Mouse (Mus musculus) urinary bladder, postnatal 25 days (tissue): ENCODE data around the gene Smarcd1.
"Not testable (repeated sequence)": the region's sequence is repeated elsewhere in the genome, so short reads cannot be mapped to it uniquely, and the experiment has no call there.

ENCODE experiments used
- DNase-seq: peaks from one replicate; pipeline ENCODE4 v3.0.0; 2022; ENCODE audit warnings: low spot score

Gene Smarcd1

GRCm38 (mm10) chr15:99684156-99684555 is 17.8 kb upstream of the Smarcd1 start:
- no peak for DNase-seq

DNA sequence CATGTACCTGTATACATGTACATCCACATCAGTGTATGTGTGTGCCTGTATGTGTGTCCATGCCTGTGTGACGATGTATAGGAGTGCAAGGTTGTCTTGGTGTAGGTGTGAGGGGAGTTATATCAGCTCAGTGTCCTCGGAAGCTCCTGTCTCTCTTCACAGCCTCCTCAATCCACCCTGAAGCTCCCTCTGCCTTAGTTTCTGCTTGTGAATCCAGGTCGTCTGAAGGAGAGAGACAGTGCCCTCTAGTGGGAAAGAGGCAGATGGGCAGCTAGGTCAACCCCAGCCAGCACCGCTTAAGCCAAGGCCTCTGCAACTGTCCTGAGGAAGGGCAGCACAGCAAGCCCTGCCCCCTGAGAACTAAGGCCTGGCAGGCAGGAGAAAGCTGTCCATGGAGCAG is 13.2 kb upstream of the Smarcd1 start:
- no peak for DNase-seq

- DNase-seq = no peak
These were observed 11.0 kb upstream of the Smarcd1 start for GRCm38 (mm10) chr15:99690924-99691323.

GRCm38 (mm10) chr15:99691976-99692375 is 10.0 kb upstream of the Smarcd1 start:
- no peak for DNase-seq

DNA sequence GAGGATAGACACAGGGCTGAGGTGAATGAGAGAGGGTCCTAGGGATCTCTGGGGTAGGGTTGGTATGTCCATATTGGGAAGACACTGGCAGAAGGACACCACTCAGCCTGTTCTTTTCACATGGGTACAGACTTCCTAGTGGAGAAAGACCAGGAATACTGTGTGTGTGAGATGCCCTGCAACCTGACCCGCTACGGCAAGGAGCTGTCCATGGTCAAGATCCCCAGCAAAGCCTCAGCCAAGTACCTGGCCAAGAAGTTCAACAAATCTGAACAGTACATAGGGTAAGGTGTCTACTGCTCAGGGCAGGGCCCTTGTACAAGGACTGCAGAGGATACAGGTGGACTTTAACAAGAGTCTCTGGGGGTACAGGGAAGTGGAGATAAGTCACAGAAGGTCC is 4.6 kb upstream of the Smarcd1 start:
- DNase-seq = no peak

- DNase-seq = no peak
These were observed 3.3 kb upstream of the Smarcd1 start for GRCm38 (mm10) chr15:99698533-99699085.

- no peak for DNase-seq
These were observed 2.2 kb upstream of the Smarcd1 start for GRCm38 (mm10) chr15:99699715-99700114.

DNA sequence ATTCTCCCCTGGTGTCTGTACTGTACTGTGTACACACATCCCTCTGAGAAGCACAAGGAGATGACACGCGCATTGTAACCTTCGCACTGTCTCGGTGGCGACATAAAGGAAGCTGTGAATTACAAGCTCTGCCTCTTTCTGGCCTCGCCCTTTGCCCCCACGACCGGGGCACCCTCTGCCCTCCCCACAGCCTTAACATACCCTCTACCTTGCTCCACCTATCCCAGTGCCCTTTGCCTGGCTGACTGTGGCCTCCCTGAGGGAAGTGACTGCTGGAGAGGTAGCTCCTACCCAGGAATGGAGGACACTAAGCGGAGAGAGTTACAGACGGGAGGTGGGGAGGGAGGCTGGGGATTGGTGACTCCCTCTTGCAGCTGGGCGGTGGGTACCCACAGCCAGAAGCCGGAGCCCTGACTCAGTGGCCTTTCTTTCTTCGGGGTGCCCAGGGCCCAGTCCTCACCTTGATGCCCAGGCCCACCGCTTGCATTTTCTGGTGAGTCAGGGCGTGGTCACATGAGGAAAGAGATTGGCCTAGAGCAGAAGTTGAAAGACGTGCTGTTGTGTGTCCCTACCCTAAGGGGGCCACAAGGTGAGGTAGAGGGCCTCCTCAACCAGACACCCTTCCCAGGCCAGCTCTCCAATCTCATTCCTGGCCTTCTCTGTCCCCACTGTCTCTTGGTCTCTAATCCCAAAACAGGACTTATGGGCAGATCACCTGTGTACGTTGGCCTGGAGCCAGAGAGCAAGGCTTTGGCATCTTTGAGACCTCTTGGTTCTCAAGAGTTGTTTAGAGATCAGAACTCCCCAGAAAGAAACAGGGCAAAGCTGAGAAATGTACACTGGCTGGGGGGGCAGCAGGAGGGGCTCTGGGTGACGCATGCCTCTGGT is 1.5 kb upstream of the Smarcd1 start:
- no peak for DNase-seq

GRCm38 (mm10) chr15:99701640-99701998 is 310 bp upstream of the Smarcd1 start:
- DNase-seq = not testable (repeated sequence)

DNA sequence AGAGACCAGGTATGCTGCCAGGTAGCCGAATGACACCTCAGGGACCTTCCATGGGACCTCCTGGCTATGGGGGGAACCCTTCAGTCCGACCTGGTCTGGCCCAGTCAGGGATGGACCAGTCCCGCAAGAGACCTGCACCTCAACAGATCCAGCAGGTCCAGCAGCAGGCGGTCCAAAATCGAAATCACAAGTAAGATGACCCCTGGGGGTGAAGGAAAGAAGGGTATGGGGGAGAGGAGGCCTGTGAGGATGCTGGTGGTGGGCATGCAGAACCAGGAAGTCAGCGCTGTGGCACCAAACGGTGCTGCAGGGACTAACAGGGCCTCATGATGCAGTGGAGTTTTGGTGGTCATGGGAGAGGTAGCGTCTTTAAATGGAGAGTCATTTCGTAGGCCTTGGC is 1.2 kb downstream of the Smarcd1 start:
- DNase-seq = no peak

- no peak for DNase-seq
These were observed 1.7 kb downstream of the Smarcd1 start for GRCm38 (mm10) chr15:99703676-99704040.

- no peak for DNase-seq
These were observed 2.2 kb downstream of the Smarcd1 start for GRCm38 (mm10) chr15:99704041-99704681.

- no peak for DNase-seq
These were observed 3.0 kb downstream of the Smarcd1 start for GRCm38 (mm10) chr15:99704881-99705280.

- DNase-seq = peak; percentile 54
These were observed 3.6 kb downstream of the Smarcd1 start, which contains the start of gene Gm17349 for GRCm38 (mm10) chr15:99705440-99706048. TSS of gene Gm17349 (minus strand) at chr15:99705490.

DNA sequence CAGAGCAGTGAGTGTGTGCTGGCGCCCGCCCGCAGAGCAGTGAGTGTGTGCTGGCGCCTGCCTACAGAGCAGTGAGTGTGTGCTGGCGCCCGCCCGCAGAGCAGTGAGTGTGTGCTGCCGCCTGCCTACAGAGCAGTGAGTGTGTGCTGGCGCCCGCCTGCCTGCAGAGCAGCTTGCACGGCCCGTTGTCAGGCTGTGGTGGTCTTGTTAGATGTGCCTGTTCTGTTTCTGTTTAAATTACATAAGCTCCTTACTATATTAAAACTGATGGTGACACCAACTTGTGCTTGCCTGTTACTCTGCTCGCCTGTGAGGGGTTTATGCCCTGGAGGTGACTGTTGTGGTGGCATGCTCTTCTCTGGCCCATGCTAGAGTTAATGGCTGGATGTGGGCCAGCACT is 6.2 kb downstream of the Smarcd1 start:
- DNase-seq = no peak

DNA sequence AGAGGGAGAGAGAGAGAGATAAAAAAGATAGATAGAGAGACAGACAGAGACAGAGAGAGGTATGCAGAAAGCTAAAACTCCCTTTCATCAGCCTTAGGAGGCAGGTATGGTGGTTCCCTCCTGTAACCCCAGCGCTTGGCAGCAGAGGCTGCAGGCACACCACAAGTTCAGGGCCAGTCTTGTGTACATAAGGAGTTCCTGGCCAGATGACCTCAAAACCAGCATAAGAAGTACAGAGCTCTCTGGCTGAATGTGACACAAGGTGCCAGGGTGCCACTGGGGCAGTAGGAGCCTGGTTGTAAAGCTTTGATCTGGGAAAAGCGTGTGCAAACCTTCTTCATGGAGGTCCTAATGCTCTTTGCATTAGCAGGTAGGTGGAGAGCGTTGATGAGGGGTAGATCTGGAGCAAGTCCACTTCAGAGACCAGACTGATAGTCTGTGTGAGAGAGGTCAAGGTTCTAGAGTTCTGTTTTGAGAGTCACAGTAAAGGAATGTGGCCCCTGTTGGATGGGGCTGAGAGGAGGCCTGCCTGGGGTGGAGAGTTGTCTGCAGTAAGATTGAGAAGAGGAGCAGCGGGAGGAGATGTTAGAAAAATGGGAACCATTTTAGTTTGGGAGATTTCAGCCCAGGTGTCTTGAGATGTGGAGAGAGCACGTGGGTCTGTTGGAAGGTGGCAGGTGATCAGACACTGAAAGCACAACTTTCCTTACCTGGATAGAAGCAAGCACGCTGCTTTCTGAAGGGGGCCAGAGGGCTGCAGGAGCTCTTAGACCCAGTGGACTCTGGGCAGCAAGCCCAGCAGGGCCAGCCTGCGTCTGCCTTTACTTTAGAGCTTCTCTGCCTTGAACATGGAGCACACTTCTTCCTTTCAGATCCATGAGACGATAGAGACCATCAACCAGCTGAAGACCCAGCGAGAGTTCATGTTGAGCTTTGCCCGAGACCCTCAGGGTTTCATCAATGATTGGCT is 8.6 kb downstream of the Smarcd1 start:
- no peak for DNase-seq

DNA sequence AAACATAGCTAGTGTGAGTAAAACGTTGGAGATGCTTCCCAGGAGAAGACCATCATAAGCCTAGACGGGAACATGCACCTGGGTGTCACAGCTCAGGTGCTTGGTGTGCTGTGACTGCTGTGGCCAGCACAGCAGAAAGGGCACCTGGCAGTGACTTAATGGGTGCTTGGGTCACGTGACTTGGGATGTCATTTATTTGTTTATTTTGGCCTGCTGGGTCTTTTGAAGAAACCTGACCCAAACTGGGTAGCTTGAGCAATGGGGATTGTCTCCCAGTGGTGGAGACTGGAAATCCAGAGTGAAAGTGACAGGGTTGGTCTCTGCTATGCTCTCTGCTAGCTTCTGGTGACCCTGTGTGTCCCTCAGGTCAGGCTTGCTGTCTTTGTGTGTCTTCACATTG is 9.6 kb downstream of the Smarcd1 start:
- DNase-seq = no peak

- no peak for DNase-seq
These were observed 11.0 kb downstream of the Smarcd1 start for GRCm38 (mm10) chr15:99712666-99713559.

GRCm38 (mm10) chr15:99713569-99713968 is 11.6 kb downstream of the Smarcd1 start:
- no peak for DNase-seq

DNA sequence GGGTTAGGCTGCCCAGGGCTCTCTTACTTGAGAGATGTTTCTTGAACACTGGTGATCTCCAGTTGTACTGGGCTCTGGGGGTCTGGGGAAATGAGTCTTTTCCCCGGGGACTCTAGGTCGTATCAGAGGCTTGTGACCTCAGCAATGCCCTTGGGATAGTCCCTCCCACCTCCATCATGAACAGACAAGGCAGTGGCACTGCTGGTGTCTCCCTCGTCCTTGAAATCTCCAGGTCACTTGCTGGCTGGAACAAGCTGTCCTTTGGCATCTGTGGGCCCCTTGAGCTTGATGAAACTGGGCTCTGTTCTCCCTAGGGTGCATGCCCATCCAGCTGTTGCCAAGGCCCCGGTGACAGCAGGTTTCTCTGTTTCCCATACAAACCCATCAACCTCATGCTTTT is 12.3 kb downstream of the Smarcd1 start:
- DNase-seq = no peak

DNA sequence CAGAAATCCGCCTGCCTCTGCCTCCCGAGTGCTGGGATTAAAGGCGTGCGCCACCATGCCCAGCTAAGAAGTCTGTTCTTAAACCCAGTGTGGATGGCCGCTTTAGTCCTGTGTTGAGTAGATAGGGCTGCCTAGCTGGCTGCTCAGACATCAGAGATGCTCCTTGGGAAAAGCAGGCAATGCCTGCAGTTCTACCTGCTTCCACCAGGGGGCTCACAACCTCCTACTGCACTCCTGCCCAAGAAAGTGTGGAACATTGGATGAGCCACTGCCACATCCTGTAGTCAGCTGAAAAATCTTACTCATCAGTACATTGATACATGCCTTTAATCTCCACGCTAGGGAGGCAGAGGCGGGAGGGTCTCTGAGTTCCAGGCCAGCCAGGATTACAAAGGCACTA is 12.9 kb downstream of the Smarcd1 start:
- peak; percentile 50 for DNase-seq
